16 mouse cellular contexts compared by ENCODE assay signal in genomic region chr19:18646397-18646796, GRCm38 (mm10). TPM values are rescaled to one million over a fixed set of nuclear protein-coding genes. Genes with fewer than 3 reads are reported as not detected.
DNase-seq lines count a peak whose midpoint lies in the region; ATAC-seq and TF ChIP-seq lines count a peak whose summit lies in the region.
"Had no signal": no experiment of that assay in that cellular context is flagged by ENCODE, and none has a peak within 500 bp of the region (broad histone marks: within the 10 kb centered on the region; RNA-seq: fewer than 3 reads in every experiment).

No protein-coding gene starts in this region.

- CTCF ChIA-PET in Patski (lab: Charles Lee): interaction anchor here (1.1 to 2.4 kb wide), 2 partner anchors 9 kb away, joined by 3 to 7 read pairs; no protein-coding TSS in a partner anchor

- H3K36me3 ChIP-seq in heart, embryonic 10.5 days: no peaks in the 10 kb centered on the region
- no peaks in the 10 kb centered on the region for H3K36me3 ChIP-seq in liver, embryonic 11.5 days (ENCODE audit: control insufficient read depth, insufficient read depth, low read length)
- H3K36me3 ChIP-seq in hindbrain, embryonic 10.5 days: no peaks in the 10 kb centered on the region

- peaks cover 23% of the 10 kb centered on the region for H3K4me1 ChIP-seq in heart, embryonic 10.5 days
- peaks cover 55% of the 10 kb centered on the region for H3K4me1 ChIP-seq in liver, embryonic 11.5 days (replicated peaks; ENCODE audit: control insufficient read depth, insufficient read depth, low read length)
- H3K4me1 ChIP-seq in hindbrain, embryonic 10.5 days (replicated peaks): peaks cover 11% of the 10 kb centered on the region

- ATAC-seq in Patski: peak; percentile 44
- no peak for ATAC-seq in liver, embryonic 11.5 days (replicated peaks; ENCODE audit: low FRiP score)
- ATAC-seq: forebrain, postnatal 0 days; hindbrain, embryonic 16.5 days had no signal

- POLR2A ChIA-PET in Patski (lab: Charles Lee): no interaction called here

- H3K4me3 ChIP-seq in heart, embryonic 10.5 days: no peak overlapping the region
- H3K4me3 ChIP-seq in liver, embryonic 11.5 days (ENCODE audit: low read depth, low read length): no peak overlapping the region
- no peak overlapping the region for H3K4me3 ChIP-seq in hindbrain, embryonic 10.5 days
- H3K4me3 ChIP-seq: heart, adult 2 months had no signal

- no peaks in the 10 kb centered on the region for H3K9me3 ChIP-seq in heart, embryonic 10.5 days
- H3K9me3 ChIP-seq in liver, embryonic 11.5 days (ENCODE audit: control insufficient read depth, low read length): no peaks in the 10 kb centered on the region
- no peaks in the 10 kb centered on the region for H3K9me3 ChIP-seq in hindbrain, embryonic 10.5 days

- TF ChIP-seq CTCF in Patski (IDR thresholded peaks at IDR 0.05): no peak

- H3K4me2 ChIP-seq in liver, embryonic 11.5 days: peak overlapping the region; percentile 51

- H3K9ac ChIP-seq in liver, embryonic 11.5 days (ENCODE audit: low read depth, low read length): 0 out of 2 replicates have a peak overlapping the region, but pooled peaks have one; percentile 14
- H3K9ac ChIP-seq: forebrain, postnatal 0 days had no signal

- in situ Hi-C loops in Patski (cut with MboI; ENCODE audit: low pct_unique_long_range_greater_than_20kb): no loop called here

- DNase-seq in heart, embryonic 10.5 days (ENCODE audit: low spot score): no peak
- DNase-seq in heart, adult 9 months (ENCODE audit: low spot score in 2 of 2): no peak
- DNase-seq in 416B (ENCODE audit: low read depth) (peak; percentile 83), Patski (ENCODE audit: low read depth, low spot score) (no peak)
- DNase-seq in liver, embryonic 11.5 days (ENCODE audit: low spot score): no peak
- no peak for DNase-seq in adrenal gland, postnatal 4 days (ENCODE audit: low spot score in 2 of 2)
- DNase-seq in cerebellum, adult 9-11 months: no peak
- DNase-seq in hindbrain, embryonic 10.5 days (ENCODE audit: low spot score): no peak
- DNase-seq: cerebellum, postnatal 14 days; forebrain, postnatal 0 days; heart, adult 2 months; kidney, postnatal 14 days; layer of hippocampus, postnatal 36 days; retina, postnatal 1 day; thymus, postnatal 36 days had no signal

- H3K27me3 ChIP-seq in heart, embryonic 10.5 days (ENCODE audit: insufficient read depth, poor library complexity, severe bottlenecking): no peaks in the 10 kb centered on the region
- no peaks in the 10 kb centered on the region for H3K27me3 ChIP-seq in Patski
- no peaks in the 10 kb centered on the region for H3K27me3 ChIP-seq in liver, embryonic 11.5 days (replicated peaks; ENCODE audit: control insufficient read depth, insufficient read depth, low read length)
- no peaks in the 10 kb centered on the region; the same call in 1 of the 2 replicates for H3K27me3 ChIP-seq in hindbrain, embryonic 10.5 days (ENCODE audit: insufficient read depth, poor library complexity, severe bottlenecking)

- H3K27ac ChIP-seq in heart, embryonic 10.5 days: 0 out of 2 replicates have a peak overlapping the region, but pooled peaks have one; percentile 36
- peak overlapping the region; percentile 86 for H3K27ac ChIP-seq in liver, embryonic 11.5 days (ENCODE audit: low read depth, low read length)
- no peak overlapping the region for H3K27ac ChIP-seq in hindbrain, embryonic 10.5 days
- H3K27ac ChIP-seq: heart, adult 2 months had no signal

- 61% methylated on average over 3 of the region's 3 CpGs for WGBS in heart, embryonic 10.5 days
- 46% methylated on average over 3 of the region's 3 CpGs for WGBS in liver, embryonic 11.5 days
- 70% methylated on average over 3 of the region's 3 CpGs for WGBS in hindbrain, embryonic 10.5 days

RNA-seq across cellular contexts. Expression of gene Nmrk1, which starts 14.6 kb away (rescaled TPM):
- polyA plus RNA-seq in heart, embryonic 10.5 days (2016; fragmentation: Nextera tagmentation; extraction: Ambion mirVana): 6.0 and 6.7 TPM in 2 replicates
- 12.4 TPM for polyA plus RNA-seq in Patski (2021)
- polyA plus RNA-seq in liver, embryonic 11.5 days (2014; fragmentation: Nextera tagmentation; extraction: Ambion mirVana): 12.4 and 12.5 TPM in 2 replicates
- 10 to 100 TPM; 14.5 to 17.7 TPM for total RNA-seq in adrenal gland, postnatal 4 days (2021)
- polyA plus RNA-seq in hindbrain, embryonic 10.5 days (2016; fragmentation: Nextera tagmentation; extraction: Ambion mirVana): 7.2 and 7.7 TPM in 2 replicates

RNA-seq across cellular contexts. Expression of gene Ostf1, which starts 14.8 kb away (rescaled TPM):
- 58.0 and 62.4 TPM in 2 replicates for polyA plus RNA-seq in heart, embryonic 10.5 days (2016; fragmentation: Nextera tagmentation; extraction: Ambion mirVana)
- 101 TPM for polyA plus RNA-seq in Patski (2021)
- polyA plus RNA-seq in liver, embryonic 11.5 days (2014; fragmentation: Nextera tagmentation; extraction: Ambion mirVana): 86.8 and 92.2 TPM in 2 replicates
- total RNA-seq in adrenal gland, postnatal 4 days (2021): 10 to 100 TPM; 76.7 to 76.9 TPM
- 49.7 and 52.1 TPM in 2 replicates for polyA plus RNA-seq in hindbrain, embryonic 10.5 days (2016; fragmentation: Nextera tagmentation; extraction: Ambion mirVana)

RNA-seq across cellular contexts. Expression of gene Carnmt1, which starts 24.2 kb away (rescaled TPM):
- polyA plus RNA-seq in heart, embryonic 10.5 days (2016; fragmentation: Nextera tagmentation; extraction: Ambion mirVana): 24.4 and 33.3 TPM in 2 replicates
- 17.5 TPM for polyA plus RNA-seq in Patski (2021)
- polyA plus RNA-seq in liver, embryonic 11.5 days (2014; fragmentation: Nextera tagmentation; extraction: Ambion mirVana): 44.7 and 45.1 TPM in 2 replicates
- total RNA-seq in adrenal gland, postnatal 4 days (2021): 10 to 100 TPM; 17.3 to 19.1 TPM
- 21.5 and 26.9 TPM in 2 replicates for polyA plus RNA-seq in hindbrain, embryonic 10.5 days (2016; fragmentation: Nextera tagmentation; extraction: Ambion mirVana)
